Mouse (Mus musculus) spleen, embryonic (tissue): ENCODE measurements around the gene Icam1.

Source experiments
- CTCF ChIA-PET: fragments of 350-600 bp; sonication (Branson Sonifier 250); formaldehyde crosslinking; loops from one replicate; lab custom pipeline; 2022; lab: Charles Lee

Icam1 gene

DNA sequence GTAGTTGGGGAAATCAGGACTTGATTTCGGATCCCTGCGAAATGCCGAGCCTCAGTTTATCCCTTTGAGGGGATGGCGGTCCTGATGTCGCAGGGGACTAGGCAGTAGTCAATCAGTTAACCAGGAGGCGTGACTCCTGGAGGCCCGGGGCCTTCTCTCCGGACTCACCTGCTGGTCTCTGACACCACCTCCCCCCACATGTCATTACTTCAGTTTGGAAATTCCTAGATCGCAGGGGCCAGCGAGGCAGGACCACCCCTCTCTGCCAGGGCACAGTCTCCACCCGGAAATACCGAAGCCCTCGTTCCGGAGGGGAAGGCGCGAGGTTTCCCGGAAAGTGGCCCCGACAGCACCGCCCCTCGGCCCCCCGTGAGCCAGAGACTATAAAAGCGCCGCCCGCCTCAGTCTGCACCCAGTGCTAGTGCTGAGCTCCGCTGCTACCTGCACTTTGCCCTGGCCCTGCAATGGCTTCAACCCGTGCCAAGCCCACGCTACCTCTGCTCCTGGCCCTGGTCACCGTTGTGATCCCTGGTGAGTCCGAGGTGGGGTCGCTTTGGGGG, at the start of gene Icam1:
Gene Icam1, plus strand, starts transcription at position 415 of the 560 bp plus-strand sequence.
- CTCF ChIA-PET: interaction anchor here (0.6 kb wide), 1 partner anchor 16 kb away, joined by 4 read pairs; no protein-coding TSS in a partner anchor

DNA sequence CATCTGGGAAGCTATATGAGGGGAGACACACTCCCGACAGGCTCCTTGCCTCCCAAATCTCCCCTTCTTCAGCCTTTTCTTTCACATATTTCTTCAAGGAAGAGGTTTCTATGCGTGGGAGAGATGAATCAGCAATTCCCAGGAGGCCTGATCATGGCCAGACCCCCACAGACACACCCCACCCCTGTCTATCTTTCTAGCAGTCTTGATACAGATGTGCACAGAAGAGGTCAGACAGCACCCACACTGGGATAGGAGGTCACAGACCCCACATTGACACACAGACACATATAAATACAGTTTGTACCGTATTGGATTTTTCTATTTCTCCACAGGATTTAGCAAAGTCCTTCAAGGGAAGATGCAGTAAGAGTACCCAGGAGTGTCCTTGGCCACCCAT, 49.8 kb upstream of the Icam1 start:
- CTCF ChIA-PET: no interaction called here

DNA sequence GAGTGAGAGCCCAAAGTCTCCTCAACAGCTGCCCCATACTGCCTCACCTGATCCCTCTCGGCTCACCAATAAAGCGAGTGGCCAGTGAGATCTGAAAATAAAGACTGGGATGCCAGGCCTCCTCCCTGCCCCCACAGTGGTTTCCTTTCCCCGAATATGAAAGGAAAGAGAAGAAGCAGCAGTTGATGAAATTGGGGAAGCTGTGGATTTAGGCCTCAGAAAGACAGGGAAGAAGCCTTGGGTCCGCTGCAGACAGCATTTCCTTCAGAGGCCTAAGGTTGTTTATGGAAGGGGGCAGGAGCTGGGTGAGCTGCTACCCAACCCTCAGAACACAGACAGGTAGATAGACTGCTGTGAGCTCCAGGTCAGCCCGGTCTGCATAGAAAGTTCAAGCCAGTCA, 49.0 kb upstream of the Icam1 start:
- CTCF ChIA-PET: no interaction called here

DNA sequence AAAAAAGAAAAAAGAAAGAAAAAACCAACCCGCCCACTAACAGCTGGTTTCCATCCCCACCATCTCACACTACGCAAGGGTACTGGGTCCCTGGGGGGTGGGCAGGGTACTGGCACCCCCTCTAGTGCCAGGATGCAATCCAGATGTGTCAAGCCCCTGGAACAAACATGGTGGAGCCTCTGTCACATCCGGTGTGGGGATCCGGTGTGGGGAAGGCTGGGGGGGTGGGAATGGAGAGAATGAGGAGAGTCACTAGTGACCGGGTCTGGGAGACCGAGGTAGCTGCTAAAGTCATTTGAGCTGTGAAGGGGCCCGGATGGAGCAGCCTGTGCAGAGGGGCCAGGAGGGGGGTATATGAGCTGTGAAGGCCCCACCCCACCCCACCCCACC, 44.0 kb upstream of the Icam1 start:
- CTCF ChIA-PET: no interaction called here

DNA sequence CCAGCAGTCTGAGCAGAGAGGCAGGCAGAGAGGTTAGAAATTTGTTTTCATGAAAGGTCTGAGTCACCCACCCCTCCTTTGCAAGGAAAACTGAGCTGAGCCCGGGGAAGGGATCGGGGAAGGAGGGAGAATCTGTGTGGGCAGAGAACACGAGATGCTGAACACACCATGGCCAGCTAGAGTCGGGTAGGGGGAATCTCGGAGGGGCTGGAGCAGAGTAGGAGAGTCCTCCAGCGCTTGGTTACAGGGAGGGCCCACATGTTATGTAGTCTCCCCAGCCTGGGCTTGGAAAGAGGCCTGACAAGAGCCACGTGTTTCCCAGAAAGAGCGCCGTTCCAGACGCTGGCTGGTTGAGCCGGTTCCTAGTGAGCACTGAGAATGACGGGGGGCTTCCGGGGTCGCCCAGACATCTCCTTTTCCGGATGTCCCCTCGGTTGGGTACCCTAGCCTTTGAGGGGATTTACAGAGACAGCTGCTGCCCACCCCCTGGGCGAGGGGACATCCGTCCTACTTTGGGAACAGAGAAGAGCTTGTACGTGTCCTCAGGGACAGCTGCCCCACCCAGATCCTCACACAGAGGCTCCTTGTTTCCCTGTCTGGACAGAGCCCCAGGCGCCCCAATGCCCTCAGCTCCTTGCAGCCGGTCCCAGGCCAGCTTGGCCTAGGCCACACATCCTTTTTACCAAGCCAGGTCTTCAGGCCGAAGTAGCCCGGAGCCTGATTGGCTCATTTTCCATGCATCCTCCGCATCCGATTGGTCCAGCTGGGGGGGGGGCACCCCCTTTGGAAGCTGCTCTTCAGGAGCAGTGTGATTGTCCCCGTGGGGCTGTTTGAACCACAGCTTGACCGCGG, 43.4 kb upstream of the Icam1 start:
- CTCF ChIA-PET: no interaction called here

DNA sequence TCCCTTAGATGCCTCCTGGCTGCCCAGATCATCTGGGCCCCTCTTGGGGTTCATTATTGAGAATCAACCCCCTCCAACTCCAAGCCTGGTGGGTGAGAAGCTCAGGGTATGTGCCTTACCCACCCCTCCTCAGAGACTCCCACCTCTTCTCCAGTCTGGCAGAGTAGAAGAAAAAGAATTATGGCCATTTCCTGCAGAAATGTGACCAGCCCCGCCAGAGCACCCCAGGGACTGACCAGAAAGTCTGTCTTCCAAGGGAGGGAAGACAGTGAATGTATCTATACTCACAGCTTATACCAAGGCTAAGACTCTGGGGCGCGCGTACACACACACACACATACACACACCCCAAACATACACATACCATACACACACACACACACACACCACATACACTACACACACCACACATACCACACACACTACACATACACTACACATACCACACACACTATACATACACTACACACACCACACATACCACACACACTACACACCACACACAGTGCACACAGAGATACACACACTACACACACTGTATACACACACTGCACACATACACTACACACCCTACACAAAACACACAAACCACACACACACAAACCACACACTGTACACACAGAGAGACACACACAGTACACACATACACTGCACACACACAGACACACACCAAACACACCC, 42.6 kb upstream of the Icam1 start:
- CTCF ChIA-PET: no interaction called here

DNA sequence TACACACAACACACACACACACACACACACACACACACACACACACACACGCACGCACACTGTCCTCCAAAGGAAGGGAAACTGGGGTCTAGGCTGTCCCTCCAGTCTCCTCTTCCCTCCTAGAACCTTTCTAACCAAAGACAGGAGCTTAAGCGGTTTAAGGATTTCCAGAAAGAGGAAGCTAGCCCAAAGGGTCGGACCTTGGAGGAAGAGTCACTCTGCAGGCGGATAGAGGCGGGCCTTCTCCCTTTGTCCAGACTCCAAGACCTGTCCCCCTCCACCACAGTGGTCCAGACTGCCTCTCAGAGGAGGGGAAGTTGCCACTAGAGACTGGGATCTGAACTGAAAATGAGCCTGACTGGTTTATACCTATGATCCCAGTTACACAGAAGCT, 42.1 kb upstream of the Icam1 start:
- CTCF ChIA-PET: no interaction called here

DNA sequence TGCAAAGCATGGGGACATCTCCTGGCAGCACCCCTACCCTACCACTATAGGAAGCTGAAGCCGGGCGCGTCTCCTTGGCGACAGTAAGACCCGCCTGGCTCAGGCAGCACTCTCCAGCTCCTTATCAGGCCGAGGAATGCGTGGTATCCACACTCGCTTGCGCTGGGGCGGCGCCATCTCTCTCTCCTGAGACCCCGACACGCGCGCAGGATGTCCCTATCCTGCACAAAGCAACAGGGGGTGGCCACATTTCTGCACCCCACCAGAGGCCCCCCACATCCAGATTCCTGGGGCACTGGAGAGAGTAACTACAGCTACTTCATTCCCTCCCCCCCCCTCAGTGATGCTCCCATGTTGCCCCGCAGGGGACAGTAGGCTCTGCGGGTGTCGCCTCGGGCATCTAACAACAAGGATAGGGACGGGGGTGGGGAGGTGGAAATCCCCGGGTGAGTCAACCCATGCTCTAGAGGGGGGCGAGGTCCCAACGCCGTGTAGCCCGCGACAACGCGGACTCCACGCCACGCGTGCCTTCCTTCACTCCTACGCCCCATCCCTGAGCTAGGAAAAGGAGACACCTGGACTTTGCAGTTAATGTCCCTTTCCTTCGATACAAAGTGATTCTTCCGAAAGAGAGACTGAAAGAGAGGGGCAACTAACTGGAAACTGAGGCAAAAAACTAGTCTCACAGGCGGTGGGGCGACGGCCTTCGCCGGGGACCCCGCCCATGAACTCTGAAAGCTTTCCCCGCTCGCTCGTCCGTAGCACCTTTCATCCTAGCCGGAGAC, 40.2 kb upstream of the Icam1 start:
- CTCF ChIA-PET: no interaction called here

DNA sequence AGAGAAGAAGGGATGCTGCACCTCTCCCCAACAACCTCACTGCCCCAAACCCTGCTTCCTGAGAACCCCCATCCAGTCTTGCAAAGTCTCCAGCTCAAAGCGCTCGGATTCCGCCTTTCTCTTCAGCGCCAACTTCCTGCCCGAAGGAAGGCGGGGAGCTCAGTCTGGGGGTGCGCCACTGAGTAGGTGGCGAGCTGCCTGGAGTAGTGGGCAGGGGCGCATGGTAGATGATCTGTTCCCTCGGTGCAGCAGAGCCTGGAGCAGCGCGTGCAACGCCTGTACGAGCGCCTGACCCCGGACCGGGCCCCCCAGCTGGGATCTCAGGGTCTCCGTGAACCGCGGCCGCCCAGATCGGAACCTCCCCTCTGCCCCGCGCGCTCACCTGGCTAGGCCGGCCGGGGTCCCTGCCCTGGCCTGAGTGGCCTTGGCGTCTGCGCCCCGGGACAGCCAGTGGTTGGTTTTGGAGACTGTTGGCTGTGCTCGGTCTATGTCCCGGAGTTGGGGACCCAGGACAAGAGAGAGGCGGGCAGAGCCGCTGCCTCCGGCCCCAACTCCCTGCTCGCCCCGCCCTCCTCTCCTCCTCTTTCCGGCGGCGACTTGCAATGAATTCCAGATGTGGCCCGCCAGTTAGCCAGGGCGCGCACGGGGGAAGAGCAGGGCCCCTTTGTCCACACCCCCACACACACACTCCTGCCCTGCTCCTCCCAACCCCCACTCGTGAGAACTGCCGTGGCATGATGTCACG, 39.4 kb upstream of the Icam1 start, which contains the start of gene S1pr2:
Gene S1pr2, minus strand, starts transcription at position 566 of the 745 bp plus-strand sequence.
- CTCF ChIA-PET: no interaction called here

DNA sequence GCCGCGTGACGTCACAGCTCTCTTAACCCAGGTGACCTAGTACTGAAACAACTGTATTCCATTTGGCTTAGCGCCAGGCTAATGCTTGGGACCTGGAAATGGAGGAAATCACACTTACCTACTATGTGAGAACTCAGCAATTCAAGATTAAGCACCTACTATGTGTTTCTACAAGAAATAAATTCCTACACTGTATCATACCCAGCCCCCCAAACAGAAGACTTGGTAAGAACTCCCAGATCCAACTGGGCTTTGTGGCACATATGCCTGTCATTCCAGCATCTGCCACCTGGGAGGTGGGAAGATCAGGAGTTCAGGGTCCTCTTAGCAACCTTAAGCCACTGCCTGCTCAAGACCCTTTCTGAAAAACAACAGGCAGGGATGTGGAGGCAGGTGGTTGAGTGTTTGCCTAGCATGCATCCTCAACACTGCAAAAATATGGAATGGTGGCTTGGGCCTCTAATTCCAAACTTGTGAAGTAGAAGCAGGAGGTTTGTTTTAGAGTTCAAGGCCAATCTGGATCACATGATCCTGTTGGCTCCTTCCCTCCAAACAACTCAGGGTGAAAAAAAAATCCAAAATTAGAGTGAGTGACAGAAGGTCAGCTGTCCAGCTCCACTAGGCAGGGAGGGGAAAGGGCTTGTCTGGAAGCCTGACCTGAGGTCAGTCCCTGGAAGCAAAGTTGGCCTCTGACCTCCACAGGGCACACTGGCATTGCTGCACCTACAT, 38.7 kb upstream of the Icam1 start:
- CTCF ChIA-PET: no interaction called here

DNA sequence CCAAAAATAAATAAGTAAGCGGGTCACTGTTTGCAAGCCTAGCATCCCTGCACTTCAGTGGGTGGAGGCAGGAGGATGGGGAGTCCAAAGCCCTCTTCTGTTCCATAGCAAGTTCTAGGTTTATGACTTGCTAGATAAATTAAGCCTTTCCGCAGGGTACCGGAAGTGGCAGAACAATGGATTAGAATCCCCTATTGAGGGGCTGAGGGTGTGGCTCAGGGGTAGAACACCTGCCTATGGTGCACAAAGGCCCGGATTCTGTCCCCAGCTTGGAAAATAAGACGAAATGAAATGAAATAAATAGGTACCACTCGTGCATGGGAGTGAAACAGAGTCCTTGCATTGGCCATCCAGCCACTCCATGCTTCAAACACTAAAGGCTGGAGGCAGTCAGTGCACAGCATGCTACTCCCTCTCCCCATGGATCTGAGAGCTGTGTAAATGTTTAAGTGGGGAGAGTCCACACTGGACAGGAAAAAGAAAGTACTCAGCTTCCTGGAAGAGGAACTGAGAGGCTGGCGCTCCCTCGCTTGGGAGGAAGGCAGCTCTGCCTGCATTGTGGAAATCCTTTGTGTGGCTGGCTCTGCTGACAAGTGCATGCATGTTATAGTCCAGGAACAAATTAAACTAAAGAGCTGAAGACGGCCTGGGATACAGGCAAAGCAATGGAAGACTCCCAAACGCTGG, 37.2 kb upstream of the Icam1 start:
- CTCF ChIA-PET: no interaction called here

DNA sequence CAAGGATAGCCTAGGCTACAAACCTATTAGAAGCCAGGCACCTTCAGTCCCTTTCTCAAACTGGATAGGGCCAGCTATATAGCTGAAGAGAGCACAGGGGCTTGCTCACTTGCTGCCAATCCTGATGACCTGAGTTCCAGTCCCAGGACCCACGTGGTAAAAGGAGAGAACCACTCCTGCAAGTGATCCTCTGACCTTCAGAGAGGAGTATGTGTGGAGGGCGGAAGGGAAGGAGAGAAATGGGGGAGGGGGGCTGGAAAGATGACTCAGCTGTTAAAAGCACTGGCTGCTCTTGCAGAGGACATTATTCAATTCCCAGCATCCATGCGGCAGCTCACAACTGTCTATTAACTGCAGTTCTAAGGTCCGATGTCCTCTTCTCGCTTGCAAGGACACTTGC, 36.6 kb upstream of the Icam1 start:
- CTCF ChIA-PET: interaction anchor here (0.6 kb wide), 1 partner anchor 118 kb away, joined by 4 read pairs; no protein-coding TSS in a partner anchor

DNA sequence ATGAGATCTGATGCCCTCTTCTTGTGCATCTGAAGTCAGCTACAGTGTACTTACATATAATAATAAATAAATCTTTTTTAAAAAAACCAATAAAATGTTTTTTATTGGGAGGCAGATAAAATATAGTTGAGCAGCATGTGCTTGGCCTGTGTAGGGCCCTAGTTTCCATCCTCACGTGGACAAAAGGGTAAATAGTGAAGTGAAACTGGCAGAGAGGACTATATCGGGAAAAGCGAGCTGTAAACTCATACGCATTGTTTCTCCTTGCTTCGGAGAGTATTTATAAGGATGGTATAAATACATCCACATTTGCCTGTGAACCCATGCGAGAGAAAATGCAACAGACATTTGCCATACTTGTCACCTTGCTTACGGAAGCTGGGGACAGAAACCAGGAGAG, 36.0 kb upstream of the Icam1 start:
- CTCF ChIA-PET: interaction anchor here (0.6 to 1.0 kb wide), 2 partner anchors 27 to 119 kb away, joined by 3 to 4 read pairs; no protein-coding TSS in a partner anchor

DNA sequence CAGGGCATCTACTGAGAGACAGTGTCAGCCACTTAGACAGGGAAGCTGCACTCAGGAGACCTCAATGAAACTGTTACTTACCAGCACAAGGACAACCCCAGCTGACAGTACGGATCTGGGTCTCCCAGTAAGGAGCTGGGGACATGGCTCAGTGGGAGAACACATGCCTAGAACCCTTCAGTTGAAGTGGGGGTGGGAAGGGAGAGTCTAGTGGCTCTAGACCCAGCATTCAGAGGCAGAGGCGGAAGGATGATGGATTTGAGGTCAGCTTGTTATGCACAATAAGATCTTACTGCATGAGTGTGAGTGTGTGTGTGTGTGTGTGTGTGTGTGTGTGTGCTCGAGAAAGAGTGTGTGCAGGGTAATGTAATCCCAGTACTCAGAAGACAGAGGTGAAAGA, 33.6 kb upstream of the Icam1 start:
- CTCF ChIA-PET: no interaction called here

DNA sequence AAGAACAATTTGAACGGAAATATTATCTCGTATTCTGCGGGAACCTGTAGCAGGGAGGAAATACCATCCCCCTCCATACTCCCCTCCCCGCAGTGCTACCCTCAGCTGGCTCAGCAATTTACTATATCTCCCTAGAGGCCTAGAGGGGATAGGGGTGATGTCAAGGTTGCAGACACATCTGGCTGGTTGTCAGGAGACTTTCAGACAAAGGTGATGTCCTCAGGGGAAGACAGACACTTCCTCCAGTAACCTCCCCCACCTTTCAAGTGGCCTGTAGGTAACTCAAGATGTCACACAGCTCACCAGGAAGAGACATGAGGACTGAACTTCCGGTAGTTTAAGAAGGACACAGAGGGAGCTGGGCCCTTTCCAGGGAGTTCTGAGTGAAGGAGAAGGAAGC, 32.6 kb upstream of the Icam1 start:
- CTCF ChIA-PET: no interaction called here

DNA sequence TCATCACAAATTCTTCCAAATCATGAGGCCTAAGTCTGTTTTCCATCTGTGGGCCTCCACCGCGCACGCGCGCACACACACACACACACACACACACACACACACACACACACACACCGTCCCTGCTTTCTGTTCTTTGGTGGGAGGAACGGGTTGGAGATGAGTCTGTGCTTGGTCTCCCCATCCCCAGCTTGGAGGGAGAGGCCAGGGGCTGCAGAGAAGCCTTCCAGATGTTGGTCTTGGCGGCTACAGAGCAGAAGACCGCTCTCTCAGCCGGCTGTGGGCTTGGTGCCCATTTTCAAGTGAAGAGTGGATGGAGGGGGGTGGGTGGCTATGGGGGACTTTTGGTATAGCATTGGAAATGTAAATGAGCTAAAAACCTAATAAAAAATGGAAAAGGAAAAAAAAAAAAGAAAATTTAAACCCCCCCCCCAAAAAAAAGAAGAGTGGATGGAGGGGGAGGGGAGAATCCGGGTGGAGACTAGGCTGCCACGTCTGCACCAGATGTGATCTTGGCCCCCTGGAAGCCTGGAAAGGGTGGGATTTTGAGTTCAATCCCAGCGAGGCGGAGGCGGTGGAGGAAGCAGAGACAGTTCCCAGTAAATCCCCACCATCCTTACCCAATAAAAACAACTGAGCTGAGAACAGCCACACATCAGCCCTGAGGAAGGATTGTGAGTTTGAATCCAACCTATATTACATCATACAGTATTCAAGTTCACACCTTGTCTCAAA, 28.7 kb upstream of the Icam1 start:
- CTCF ChIA-PET: interaction anchor here (0.6 kb wide), 2 partner anchors 26 to 30 kb away, joined by 4 read pairs; no protein-coding TSS in a partner anchor

DNA sequence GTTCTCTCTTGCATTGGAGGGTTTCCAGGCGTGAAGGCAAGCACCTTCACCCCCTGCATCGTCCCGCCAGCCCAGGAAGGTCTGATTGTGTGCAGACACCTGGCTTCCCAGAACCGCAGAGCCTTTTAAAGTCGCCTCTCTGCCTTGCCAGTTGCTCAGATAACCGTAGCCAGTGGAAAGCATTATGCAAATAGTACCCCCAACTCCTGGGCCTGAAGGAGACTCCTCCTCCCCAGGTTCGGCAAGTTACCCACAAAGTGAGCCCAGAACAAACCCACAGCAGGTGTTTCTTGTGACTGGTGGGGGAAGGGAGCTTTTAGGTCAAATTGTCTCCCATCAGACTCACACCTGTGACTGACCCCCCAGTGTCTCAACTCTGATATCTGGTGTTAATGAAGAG, 27.8 kb upstream of the Icam1 start:
- CTCF ChIA-PET: no interaction called here

DNA sequence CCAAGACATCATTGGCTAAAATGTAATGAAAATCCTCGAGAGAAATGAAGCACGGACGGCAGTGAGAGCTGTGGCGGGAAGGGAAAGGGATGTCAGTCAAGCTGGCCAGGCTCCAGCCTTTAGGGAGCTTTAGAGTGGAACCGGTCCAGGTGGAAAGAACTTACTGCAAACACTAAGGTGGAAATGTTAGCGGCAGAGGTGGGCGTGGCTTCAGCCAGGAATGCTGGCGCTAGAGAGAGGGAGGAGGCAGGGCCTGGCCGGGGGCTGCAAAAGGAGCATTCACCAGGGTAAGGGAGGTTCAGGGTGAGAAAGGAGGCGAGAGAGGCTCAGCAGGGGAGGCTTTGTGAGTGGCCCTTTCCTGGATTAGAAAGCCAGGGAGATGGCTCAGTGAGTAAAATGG, 24.9 kb upstream of the Icam1 start:
- CTCF ChIA-PET: no interaction called here

DNA sequence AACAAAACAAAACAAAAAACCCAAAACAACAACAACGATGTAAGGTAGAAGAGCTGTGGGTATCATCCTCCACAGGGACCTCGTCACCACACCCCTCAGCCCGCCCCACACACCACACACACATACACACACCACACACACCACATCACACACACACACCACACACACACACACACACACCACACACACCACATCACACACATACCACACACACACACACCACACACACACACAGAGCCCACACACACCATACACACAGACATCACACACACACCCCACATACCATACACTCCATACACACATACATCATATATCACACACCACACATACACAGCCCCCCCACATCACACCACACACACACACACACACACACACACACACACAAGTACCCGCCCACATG, 24.2 kb upstream of the Icam1 start:
- CTCF ChIA-PET: no interaction called here
